Mouse (Mus musculus) adrenal gland, postnatal 36 days (tissue): ENCODE results near the gene Gins3. TPM values are rescaled to one million over a fixed set of nuclear protein-coding genes. Genes with fewer than 3 reads are reported as not detected.
"Not testable (repeated sequence)": the region's sequence is repeated elsewhere in the genome, so short reads cannot be mapped to it uniquely, and the experiment has no call there.

Experiments used
- DNase-seq, 2 experiments: peaks; one replicate each; pipeline ENCODE4 v3.0.0; 2021; ENCODE audit warnings: mixed read lengths in 1 of 2
- long read RNA-seq, 2 experiments: library from polyadenylated mRNA; stranded (forward); transcript quantifications; one replicate each; pipeline ENCODE4 v2.0.0; 2021; ENCODE audit warnings: borderline sequencing depth in 2 of 2
- total RNA-seq, 2 experiments: library from RNA; stranded (reverse); gene quantifications; 2 replicates each; pipeline ENCODE4 v1.2.3; 2021

Gins3 gene
- total RNA-seq, result 1 to 10 TPM; 2.9 to 3.2 TPM
- long read RNA-seq, experiment 1, partial matches to known transcripts, result 0 of 4 reads
- long read RNA-seq, experiment 1, other reads (novel, unspliced or antisense), result 1 of 4 reads
- long read RNA-seq, experiment 2, transcript Gins3-201 (3 exons, 2,519 nt), result major isoform, 5 of 5 reads
- long read RNA-seq, experiment 2, partial matches to known transcripts, result 0 of 5 reads
- long read RNA-seq, experiment 2, other reads (novel, unspliced or antisense), result 0 of 5 reads

DNA sequence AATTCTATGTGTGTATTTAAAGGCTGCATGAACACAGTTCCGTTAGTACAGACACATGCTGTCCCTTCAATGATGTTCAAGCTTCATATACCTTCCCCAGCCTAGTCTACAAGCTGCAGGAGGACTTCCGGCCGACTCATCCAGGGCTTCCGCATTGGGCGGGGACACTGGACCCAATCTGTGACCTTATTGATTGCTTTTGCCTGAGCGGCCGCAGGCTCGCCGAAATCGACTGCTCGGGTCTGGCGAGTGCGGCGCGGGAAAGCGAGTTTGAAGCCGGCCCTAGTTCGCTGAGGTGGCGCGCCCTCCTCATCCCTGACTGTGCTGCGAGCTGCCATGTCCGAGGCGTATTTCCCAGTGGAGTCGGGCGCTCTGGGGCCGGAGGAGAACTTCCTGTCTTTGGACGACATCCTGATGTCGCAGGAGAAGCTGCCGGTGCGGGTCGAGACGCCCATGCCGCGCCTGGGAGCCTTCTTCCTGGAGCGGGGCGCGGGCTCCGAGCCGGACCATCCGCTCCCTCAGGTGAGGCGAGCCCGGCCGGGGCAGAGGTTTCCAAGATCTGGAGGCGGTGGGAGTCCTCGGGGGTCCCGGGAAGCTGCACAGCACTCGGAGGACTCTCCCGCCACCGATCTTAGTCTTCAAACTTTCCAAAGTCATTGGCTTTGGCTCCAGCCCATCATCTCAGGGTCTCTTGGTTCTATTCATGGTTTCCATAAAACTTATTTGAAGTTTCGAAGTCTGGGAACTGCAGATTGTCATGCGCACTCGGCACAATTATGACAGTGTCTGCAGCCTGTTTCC is at the start of gene Gins3:
Gene Gins3, plus strand, starts transcription at position 192 of the 801 bp plus-strand sequence.
- DNase-seq, result peak; percentile 92 to 94

DNA sequence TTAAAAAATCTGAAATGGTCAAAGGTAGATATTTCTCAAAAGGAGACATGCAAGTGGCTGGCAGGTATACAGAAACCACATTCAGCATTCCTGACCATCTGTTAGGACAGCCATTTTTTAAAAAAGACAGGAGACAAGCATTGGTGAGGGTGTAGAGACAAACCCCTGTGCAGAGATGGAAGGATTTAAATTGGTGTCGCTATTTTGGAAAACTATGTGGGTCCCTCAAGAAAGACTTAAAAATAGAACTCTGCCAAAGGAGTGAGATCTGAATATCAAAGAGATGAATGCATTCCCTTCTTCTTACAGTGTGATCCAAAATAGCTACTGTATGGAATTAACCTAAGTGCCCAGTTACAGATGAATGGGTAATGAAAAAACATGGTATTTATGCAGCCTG is 45.9 kb upstream of the Gins3 start:
- no peak for DNase-seq

DNA sequence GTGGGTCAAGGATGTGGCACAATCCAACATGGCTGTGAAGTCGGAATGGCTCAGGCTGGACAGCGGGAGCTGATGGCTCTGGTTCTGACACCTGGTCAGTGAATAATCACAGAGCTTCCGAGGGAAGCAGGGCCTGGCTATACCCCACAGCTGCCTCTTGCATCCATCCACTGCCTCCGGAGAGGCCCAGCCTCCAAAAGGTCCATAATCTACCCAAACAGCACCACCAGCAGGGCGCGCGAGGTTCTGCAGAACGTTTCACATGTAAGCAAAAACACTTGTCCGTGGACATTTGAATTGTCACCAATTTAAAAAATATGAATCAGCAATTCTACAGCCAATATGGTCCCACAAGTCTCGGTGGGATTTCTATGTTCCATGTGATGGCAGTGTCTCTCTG is 44.0 kb upstream of the Gins3 start:
- DNase-seq, result peak; percentile 8 to 10

- no peak for DNase-seq
Observed at GRCm38 (mm10) chr8:95590539-95590938, 42.7 kb upstream of the Gins3 start.

- no peak for DNase-seq
Observed at GRCm38 (mm10) chr8:95592131-95592780, 41.0 kb upstream of the Gins3 start.

DNA sequence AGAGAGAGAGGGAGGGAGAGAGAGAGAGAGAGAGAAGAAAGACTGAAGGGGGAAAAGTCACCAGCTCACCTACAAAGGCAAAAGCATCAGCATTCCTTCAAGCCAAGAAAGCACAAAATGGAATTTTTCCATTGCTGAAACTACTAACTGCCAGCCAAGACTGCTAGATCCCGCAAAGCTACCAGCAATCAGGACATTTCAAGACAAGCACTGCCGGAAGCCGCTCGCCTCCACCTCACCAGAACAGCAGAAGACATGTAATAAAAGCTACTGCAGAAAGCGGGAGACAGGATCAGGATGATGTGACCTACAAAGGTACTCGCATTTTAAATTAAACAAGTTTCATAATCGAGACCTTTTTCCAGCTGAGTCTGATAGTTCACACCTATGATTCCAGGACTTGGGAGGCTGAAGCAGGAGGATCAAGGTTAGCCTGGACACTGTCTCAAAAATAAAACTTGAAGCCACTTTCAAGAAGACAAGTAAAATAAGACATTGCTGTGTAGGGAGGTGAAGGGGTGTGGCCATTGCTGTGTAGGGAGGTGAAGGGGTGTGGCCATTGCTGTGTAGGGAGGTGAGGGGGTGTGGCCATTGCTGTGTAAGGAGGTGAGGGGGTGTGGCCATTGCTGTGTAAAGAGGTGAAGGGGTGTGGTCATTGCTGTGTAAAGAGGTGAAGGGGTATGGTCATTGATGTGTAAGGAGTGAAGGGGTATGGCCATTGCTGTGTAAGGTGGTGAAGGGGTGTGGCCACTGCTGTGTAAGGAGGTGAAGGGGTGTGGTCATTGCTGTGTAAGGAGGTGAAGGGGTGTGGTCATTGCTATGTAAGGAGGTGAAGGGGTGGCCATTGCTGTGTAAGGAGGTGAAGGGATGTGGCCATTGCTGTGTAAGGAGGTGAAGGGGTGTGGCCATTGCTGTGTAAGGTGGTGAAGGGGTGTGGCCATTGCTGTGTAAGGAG is 39.5 kb upstream of the Gins3 start:
- no peak for DNase-seq

DNA sequence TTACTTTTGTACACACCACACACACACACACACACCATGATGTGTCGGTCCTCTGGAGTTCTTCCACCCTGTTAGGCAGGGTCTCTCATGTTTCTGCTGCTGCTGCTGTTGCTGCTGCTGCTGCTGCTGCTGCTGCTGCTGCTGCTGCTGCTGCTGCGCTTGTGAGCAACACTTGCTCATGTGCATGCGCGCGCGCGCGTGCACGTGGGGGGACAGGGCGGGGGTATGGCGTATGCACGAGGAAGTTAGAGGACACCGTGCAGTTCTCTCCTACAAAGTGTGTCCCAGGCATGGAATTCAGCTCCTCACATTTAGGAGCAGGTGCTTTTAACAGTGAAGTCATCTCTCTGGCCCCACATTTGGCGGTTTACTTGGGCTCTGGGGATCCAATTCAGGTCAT is 38.1 kb upstream of the Gins3 start:
- DNase-seq, result no peak

- no peak for DNase-seq
Observed at GRCm38 (mm10) chr8:95596841-95597241, 36.4 kb upstream of the Gins3 start.

GRCm38 (mm10) chr8:95599861-95600260 is 33.4 kb upstream of the Gins3 start:
- DNase-seq, result peak; percentile 36 to 47

GRCm38 (mm10) chr8:95601306-95601705 is 31.9 kb upstream of the Gins3 start:
- DNase-seq, result no peak

GRCm38 (mm10) chr8:95602168-95602567 is 31.1 kb upstream of the Gins3 start:
- no peak for DNase-seq

DNA sequence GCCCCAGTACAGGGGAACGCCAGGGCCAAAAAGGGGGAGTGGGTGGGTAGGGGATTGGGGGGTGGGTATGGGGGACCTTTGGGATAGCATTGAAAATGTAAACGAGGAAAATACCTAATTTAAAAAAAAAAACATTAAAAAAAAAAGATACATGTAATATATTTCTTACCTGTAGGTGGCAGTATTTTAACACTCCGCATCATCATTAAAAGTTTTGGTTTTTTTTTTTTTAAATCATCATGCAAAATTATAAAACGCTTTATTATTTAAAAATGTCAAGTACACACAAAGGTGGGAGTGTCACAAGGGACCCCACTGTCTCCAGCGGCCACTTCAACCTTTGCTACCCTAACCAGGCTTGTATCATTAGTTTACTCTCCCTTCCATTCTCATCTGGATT is 26.7 kb upstream of the Gins3 start:
- DNase-seq, result not testable (repeated sequence)

DNA sequence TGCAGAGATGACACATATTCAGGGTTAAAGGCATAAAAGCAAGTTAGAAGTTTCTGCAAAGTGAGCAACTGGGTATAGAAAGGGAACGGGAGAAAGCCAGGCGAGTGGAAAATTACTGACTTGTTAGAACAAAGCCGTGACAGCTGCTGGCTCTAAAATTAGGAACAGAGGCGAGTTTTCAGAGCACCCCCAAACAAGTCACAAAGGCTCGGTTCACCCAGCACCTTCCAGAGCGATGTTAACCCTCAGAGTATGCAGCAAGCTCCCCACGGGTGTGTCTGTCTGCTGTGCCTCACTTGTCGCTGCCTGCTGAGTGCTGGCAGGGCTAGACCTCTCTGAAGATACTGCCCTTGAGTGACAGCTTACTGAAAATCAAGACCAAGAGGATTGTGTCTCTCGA is 26.0 kb upstream of the Gins3 start:
- DNase-seq, result peak in 1 of 2 experiments; percentile 21

- no peak for DNase-seq
Observed at GRCm38 (mm10) chr8:95609406-95609805, 23.8 kb upstream of the Gins3 start.

DNA sequence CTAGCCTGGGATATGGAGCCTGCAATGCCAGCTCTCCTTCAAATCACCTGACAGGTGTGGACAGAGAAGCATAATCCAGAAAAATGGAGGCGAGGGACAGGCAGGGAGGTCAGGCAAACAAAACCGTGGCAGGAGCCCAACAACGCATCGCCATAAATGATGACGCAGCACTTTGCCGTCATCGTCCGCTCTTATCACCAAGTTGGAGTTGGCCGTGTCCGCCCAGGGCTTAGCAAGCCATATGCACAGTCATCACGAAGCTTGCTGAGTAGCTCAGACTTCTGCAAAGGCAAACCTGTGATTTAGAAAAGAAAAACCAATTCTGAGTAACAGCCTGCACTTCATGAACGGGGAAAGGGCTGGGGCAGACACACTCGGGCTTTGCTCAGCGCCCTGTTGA is 22.5 kb upstream of the Gins3 start:
- DNase-seq, result peak; percentile 11 to 27

DNA sequence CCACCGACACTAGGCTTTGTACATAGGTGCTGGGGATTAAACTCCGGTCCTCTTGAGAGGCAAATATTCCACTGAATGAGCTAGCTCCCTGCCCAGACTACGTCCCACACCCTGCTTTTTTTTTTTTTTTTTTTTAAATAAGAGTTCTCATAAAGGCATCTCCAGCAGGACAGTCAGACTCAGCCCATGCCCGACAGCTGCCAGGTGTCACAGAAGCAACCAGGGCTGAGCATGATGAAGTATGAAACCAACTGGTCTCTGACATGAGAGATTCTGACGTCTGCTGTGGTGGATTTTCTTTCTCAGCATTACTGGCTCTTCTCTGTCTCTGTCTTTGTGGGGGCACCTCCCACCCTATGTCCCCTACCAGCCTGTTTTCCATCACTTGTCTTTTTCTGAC is 21.5 kb upstream of the Gins3 start:
- DNase-seq, result no peak

- DNase-seq, result no peak
Observed at GRCm38 (mm10) chr8:95616383-95616782, 16.9 kb upstream of the Gins3 start.

DNA sequence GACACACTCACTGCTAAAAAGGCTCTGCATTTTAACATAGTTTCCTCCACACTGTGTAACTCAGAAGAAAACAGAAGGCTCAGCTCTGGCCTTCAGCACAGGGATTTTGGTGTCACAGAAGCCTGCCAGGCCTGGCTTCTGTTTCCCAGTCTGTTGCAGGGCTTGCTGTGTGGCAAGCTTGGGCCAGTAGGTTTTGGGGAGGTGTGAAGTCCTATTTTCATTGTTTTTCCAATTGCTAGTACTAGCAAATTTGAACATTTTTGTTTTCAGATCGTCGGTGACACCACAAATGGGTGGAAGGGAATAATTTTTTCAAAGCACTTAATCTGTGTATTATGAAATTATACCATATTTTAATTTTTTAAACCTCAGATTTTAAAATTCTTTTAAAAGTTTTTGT is 13.2 kb upstream of the Gins3 start:
- no peak for DNase-seq

- no peak for DNase-seq
Observed at GRCm38 (mm10) chr8:95624833-95625232, 8.4 kb upstream of the Gins3 start.

DNA sequence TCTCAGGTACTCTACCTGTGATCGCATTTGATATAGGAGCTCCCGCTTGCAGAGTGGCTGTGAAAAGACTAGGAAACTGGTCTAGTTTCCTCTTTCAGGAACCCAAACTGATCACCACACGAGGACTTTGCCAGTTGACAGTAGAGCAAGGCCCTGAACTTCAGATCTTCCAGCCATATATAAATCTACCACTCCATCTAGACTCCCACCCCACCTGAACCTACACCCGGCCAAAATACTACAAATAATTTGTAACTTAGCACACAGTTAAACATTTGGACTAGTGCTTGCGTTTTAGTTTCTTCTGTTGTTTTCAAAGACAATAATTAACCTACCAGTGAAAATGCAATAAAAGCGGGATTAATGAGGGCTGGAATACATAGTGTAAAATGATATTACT is 413 bp upstream of the Gins3 start:
- no peak for DNase-seq

DNA sequence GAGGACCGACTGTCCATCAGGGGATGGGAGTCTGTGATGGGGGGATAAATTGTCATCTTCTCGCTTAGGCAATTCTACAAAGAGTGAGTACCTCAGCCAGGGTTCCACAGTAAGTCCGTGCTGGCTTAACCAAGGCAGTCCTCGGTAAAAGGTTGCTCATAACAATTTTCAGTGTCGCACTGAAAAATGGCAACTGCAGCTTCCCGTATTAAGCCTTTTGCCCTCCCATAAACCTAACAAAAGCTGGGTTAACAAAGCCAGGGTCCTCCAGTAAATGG is 749 bp downstream of the Gins3 start:
- DNase-seq, result no peak

DNA sequence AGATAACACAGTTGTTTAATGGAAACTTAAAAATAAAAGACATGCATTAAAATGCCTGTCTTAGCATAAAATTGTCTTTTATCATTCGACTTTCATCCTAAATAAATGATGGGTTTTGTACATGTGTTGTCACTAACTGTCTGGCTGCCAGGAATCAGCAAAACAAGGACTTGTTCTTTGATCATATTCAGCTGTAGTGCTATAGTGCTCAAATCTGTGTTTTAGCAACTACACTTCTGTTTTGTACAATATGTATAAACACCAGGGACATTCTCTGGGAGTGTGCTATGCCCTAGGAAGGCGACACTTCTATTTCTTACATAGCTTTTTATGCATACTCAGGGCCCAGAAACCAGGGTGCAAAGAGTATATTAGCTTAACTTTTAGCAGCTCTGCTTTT is 11.7 kb downstream of the Gins3 start:
- DNase-seq, result no peak
